Mouse (Mus musculus): ENCODE results near the gene C1qtnf2. TPM values are rescaled to one million over a fixed set of nuclear protein-coding genes. Genes with fewer than 3 reads are reported as not detected.
A peak's percentile ranks its signal among the peaks of the same experiment; 100 is the strongest.

C1qtnf2 gene
- 10.2 and 12.9 TPM in 2 replicates for polyA plus RNA-seq (2015; fragmentation: Nextera tagmentation; extraction: Ambion mirVana)

- Histone ChIP-seq H3K9me3 (replicated peaks; ENCODE audit: control insufficient read depth, low read length, poor library complexity, severe bottlenecking) (no peaks in the 10 kb centered on the region), H3K36me3 (ENCODE audit: control insufficient read depth, insufficient read depth, low read length) (no peaks in the 10 kb centered on the region), H3K27ac (ENCODE audit: low read length) (no peak within 1 kb of the TSS), H3K4me3 (ENCODE audit: low read depth, low read length) (peak within 1 kb of the TSS; percentile 35), H3K9ac (ENCODE audit: low read depth, low read length) (peak within 1 kb of the TSS; percentile 56), H3K4me2 (ENCODE audit: low read length) (peak within 1 kb of the TSS; percentile 59), H3K27me3 (ENCODE audit: control insufficient read depth, insufficient read depth, low read depth, low read length) (no peaks in the 10 kb centered on the region), H3K4me1 (ENCODE audit: control insufficient read depth, insufficient read depth, low read length) (peaks cover 10% of the 10 kb centered on the region; the same call in 1 of the 2 replicates)
- ATAC-seq, result peak; percentile 83
- WGBS, result 2% methylated on average over 24 of the region's 24 CpGs
These were observed at the start of gene C1qtnf2 for GRCm38 (mm10) chr11:43474225-43474774. Gene C1qtnf2 (plus strand): TSS chr11:43474276.

DNA sequence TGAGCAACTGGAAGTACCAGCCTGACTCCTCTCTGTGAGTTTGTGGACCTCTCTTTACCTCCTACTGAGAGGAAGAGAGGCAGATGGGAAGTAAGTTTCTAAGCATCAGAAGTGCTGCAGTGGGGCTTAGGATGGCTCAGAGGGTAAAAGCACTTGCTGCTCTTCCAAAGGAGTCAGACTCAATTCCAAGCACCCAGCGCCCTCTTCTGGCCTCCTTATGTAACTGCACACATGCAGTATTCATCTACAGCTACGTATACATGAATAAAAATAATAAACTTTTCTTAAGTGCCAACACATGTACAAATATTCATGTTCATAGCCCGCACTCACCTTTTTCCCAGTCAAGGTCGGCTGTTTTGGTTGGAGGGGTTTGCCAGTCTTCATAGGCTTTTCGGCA is 49.7 kb upstream of the C1qtnf2 start:
- H3K27me3 ChIP-seq (ENCODE audit: control insufficient read depth, insufficient read depth, low read depth, low read length), result no peaks in the 10 kb centered on the region
- H3K9me3 ChIP-seq (replicated peaks; ENCODE audit: control insufficient read depth, low read length, poor library complexity, severe bottlenecking), result no peaks in the 10 kb centered on the region
- no peak overlapping the region for H3K4me2 ChIP-seq (ENCODE audit: low read length)
- no peak overlapping the region for H3K9ac ChIP-seq (ENCODE audit: low read depth, low read length)
- WGBS, result 77% methylated on average over 5 of the region's 5 CpGs
- peaks cover 5% of the 10 kb centered on the region for H3K4me1 ChIP-seq (ENCODE audit: control insufficient read depth, insufficient read depth, low read length)
- ATAC-seq, result no peak
- no peak overlapping the region for H3K4me3 ChIP-seq (ENCODE audit: low read depth, low read length)
- H3K27ac ChIP-seq (ENCODE audit: low read length), result no peak overlapping the region
- H3K36me3 ChIP-seq (ENCODE audit: control insufficient read depth, insufficient read depth, low read length), result no peaks in the 10 kb centered on the region

DNA sequence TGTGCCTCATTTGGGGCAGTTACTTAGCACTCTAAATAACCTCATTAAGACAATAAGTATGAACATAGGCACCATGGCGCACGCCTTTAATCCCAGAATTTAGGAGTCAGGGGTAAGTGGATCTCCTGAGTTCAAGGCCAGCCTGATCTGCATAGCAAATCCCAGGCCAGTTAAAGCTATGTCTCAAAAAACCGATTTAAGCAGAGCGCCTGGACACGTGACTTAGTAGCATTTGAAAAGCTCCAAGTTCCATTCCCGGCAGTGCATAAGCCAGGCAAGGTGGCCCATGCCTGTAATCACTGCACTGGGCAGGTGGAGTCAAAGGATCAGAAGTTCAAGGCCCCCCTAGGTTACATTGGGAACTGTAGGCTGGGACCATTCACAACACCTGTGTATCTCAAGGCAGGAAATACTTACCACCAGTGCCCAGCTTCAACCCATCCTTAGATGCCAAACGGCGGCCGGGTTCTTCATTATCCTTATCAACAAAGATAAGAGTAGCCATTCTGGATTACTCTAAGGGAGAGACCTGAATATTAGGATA is 48.8 kb upstream of the C1qtnf2 start:
- Histone ChIP-seq H3K4me3 (ENCODE audit: low read depth, low read length) (no peak overlapping the region), H3K9me3 (replicated peaks; ENCODE audit: control insufficient read depth, low read length, poor library complexity, severe bottlenecking) (no peaks in the 10 kb centered on the region), H3K36me3 (ENCODE audit: control insufficient read depth, insufficient read depth, low read length) (no peaks in the 10 kb centered on the region), H3K9ac (ENCODE audit: low read depth, low read length) (no peak overlapping the region), H3K4me2 (ENCODE audit: low read length) (peak overlapping the region; percentile 59), H3K4me1 (ENCODE audit: control insufficient read depth, insufficient read depth, low read length) (peaks cover 5% of the 10 kb centered on the region), H3K27me3 (ENCODE audit: control insufficient read depth, insufficient read depth, low read depth, low read length) (no peaks in the 10 kb centered on the region), H3K27ac (ENCODE audit: low read length) (no peak overlapping the region)
- ATAC-seq, result no peak
- WGBS, result 92% methylated on average over 9 of the region's 9 CpGs

- Histone ChIP-seq H3K4me2 (ENCODE audit: low read length) (peak within 1 kb of the TSS; percentile 59), H3K4me1 (ENCODE audit: control insufficient read depth, insufficient read depth, low read length) (peaks cover 5% of the 10 kb centered on the region), H3K9ac (ENCODE audit: low read depth, low read length) (peak within 1 kb of the TSS; percentile 59), H3K4me3 (ENCODE audit: low read depth, low read length) (peak within 1 kb of the TSS; percentile 55), H3K9me3 (replicated peaks; ENCODE audit: control insufficient read depth, low read length, poor library complexity, severe bottlenecking) (no peaks in the 10 kb centered on the region), H3K27ac (ENCODE audit: low read length) (no peak within 1 kb of the TSS), H3K27me3 (ENCODE audit: control insufficient read depth, insufficient read depth, low read depth, low read length) (no peaks in the 10 kb centered on the region), H3K36me3 (ENCODE audit: control insufficient read depth, insufficient read depth, low read length) (no peaks in the 10 kb centered on the region)
- 4% methylated on average over 27 of the region's 27 CpGs for WGBS
- peak; percentile 91 for ATAC-seq
These were observed 48.2 kb upstream of the C1qtnf2 start, which contains the start of gene Pttg1 for GRCm38 (mm10) chr11:43425824-43426413. Gene Pttg1 (minus strand): TSS chr11:43426251.

GRCm38 (mm10) chr11:43426414-43426884 is 47.6 kb upstream of the C1qtnf2 start:
- no peaks in the 10 kb centered on the region for H3K36me3 ChIP-seq (ENCODE audit: control insufficient read depth, insufficient read depth, low read length)
- peaks cover 5% of the 10 kb centered on the region for H3K4me1 ChIP-seq (ENCODE audit: control insufficient read depth, insufficient read depth, low read length)
- ATAC-seq, result peak; percentile 32; the same call in 1 of the 2 replicates
- H3K9me3 ChIP-seq (replicated peaks; ENCODE audit: control insufficient read depth, low read length, poor library complexity, severe bottlenecking), result no peaks in the 10 kb centered on the region
- H3K9ac ChIP-seq (ENCODE audit: low read depth, low read length), result peak overlapping the region; percentile 59; the same call in 1 of the 2 replicates
- 16% methylated on average over 7 of the region's 7 CpGs for WGBS
- peak overlapping the region; percentile 55 for H3K4me3 ChIP-seq (ENCODE audit: low read depth, low read length)
- H3K27me3 ChIP-seq (ENCODE audit: control insufficient read depth, insufficient read depth, low read depth, low read length), result no peaks in the 10 kb centered on the region
- H3K27ac ChIP-seq (ENCODE audit: low read length), result no peak overlapping the region
- peak overlapping the region; percentile 59 for H3K4me2 ChIP-seq (ENCODE audit: low read length)

DNA sequence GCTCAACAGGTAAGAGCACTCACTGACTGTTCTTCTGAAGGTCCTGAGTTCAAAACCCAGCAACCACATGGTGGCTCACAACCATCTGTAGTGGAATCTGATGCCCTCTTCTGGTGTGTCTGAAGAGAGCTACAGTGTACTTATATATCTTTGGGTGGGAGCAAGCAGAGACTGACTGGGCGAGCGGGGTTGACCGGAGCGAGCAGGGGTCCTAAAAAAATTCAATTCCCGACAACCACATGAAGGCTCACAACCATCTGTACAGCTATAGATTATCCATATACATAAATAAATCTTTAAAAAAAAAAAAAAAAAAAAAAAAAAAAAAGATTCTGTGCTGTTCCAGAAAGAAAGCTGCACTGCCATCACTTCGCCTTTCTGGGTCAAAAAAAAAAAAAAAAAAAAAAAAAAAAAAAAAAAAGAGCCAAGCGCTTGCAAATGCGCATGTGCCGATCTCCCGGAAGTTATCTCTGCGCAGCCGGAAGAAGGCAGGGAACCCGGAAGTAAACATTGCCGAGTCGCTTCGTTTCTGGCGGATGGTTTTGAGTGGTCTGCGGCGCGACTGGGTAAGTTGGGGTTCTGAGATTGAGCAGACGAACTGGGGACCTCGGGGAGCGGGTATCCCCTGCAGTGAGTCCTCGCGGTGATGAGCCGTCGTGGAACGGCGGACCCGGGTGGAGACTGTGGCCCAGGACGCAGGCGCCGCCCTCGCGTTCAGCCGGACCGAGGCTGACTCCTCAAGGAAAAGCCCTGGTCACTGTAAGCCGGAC is 40.6 kb upstream of the C1qtnf2 start, which contains the start of gene Slu7:
Gene Slu7 (plus strand): TSS at position 491 of the 770 bp plus-strand sequence.
- no peaks in the 10 kb centered on the region for H3K9me3 ChIP-seq (replicated peaks; ENCODE audit: control insufficient read depth, low read length, poor library complexity, severe bottlenecking)
- peaks cover 4% of the 10 kb centered on the region; the same call in 1 of the 2 replicates for H3K36me3 ChIP-seq (ENCODE audit: control insufficient read depth, insufficient read depth, low read length)
- peaks cover 7% of the 10 kb centered on the region for H3K4me1 ChIP-seq (ENCODE audit: control insufficient read depth, insufficient read depth, low read length)
- H3K9ac ChIP-seq (ENCODE audit: low read depth, low read length), result peak within 1 kb of the TSS; percentile 70
- ATAC-seq, result peak; percentile 94
- H3K27ac ChIP-seq (ENCODE audit: low read length), result peak within 1 kb of the TSS; percentile 25
- no peaks in the 10 kb centered on the region for H3K27me3 ChIP-seq (ENCODE audit: control insufficient read depth, insufficient read depth, low read depth, low read length)
- peak within 1 kb of the TSS; percentile 76 for H3K4me2 ChIP-seq (ENCODE audit: low read length)
- H3K4me3 ChIP-seq (ENCODE audit: low read depth, low read length), result peak within 1 kb of the TSS; percentile 73
- 8% methylated on average over 38 of the region's 38 CpGs for WGBS

DNA sequence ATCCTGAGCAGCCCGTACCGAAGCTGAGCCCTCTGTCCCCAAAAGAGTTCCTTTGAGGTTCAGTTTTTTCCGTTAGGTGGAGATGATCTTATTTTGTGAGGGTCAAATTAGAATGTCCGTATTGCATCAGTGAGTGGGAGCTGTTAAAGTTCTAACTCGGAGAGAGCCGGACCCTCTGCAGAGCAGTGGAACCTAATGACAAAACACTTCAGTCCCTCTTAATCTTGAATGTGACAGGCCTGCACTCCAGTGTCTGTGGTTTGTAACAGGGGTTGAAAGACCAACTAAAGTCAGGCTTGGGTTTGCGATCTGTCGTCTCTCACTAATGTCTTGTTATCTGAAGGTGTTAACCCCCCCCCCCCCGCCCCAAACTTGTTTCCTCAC is 40.1 kb upstream of the C1qtnf2 start:
- peak; percentile 44 for ATAC-seq
- H3K27ac ChIP-seq (ENCODE audit: low read length), result peak overlapping the region; percentile 25

GRCm38 (mm10) chr11:43441121-43441520 is 33.0 kb upstream of the C1qtnf2 start:
- WGBS, result 96% methylated on average over 10 of the region's 10 CpGs
- no peak for ATAC-seq
- no peak overlapping the region for H3K4me2 ChIP-seq (ENCODE audit: low read length)

More for the DNA sequence above, 40.1 kb upstream of the C1qtnf2 start:
- H3K9ac ChIP-seq (ENCODE audit: low read depth, low read length), result peak overlapping the region; percentile 70
- no peaks in the 10 kb centered on the region for H3K27me3 ChIP-seq (ENCODE audit: control insufficient read depth, insufficient read depth, low read depth, low read length)
- H3K36me3 ChIP-seq (ENCODE audit: control insufficient read depth, insufficient read depth, low read length), result peaks cover 8% of the 10 kb centered on the region
- H3K4me3 ChIP-seq (ENCODE audit: low read depth, low read length), result peak overlapping the region; percentile 73
- H3K4me1 ChIP-seq (ENCODE audit: control insufficient read depth, insufficient read depth, low read length), result peaks cover 7% of the 10 kb centered on the region
- peak overlapping the region; percentile 76 for H3K4me2 ChIP-seq (ENCODE audit: low read length)
- no peaks in the 10 kb centered on the region for H3K9me3 ChIP-seq (replicated peaks; ENCODE audit: control insufficient read depth, low read length, poor library complexity, severe bottlenecking)
- WGBS, result 3% methylated on average over 9 of the region's 9 CpGs

More at GRCm38 (mm10) chr11:43441121-43441520, 33.0 kb upstream of the C1qtnf2 start:
- Histone ChIP-seq H3K9ac (ENCODE audit: low read depth, low read length) (no peak overlapping the region), H3K27me3 (ENCODE audit: control insufficient read depth, insufficient read depth, low read depth, low read length) (no peaks in the 10 kb centered on the region), H3K27ac (ENCODE audit: low read length) (no peak overlapping the region), H3K4me3 (ENCODE audit: low read depth, low read length) (no peak overlapping the region), H3K36me3 (ENCODE audit: control insufficient read depth, insufficient read depth, low read length) (peaks cover 57% of the 10 kb centered on the region), H3K4me1 (ENCODE audit: control insufficient read depth, insufficient read depth, low read length) (no peaks in the 10 kb centered on the region), H3K9me3 (replicated peaks; ENCODE audit: control insufficient read depth, low read length, poor library complexity, severe bottlenecking) (no peaks in the 10 kb centered on the region)
